Mouse (Mus musculus) forebrain, postnatal 0 days (tissue): ENCODE data around the gene Chtf18. TPM values are rescaled to one million over a fixed set of nuclear protein-coding genes. Genes with fewer than 3 reads are reported as not detected.

Experiments used
- ATAC-seq: fragments of 200-750 bp; cut with Nextera tagmentation; 2 replicates; pipeline ENCODE4 v1.8.0; 2017; ENCODE audit warnings: mild to moderate bottlenecking, moderate library complexity
- DNase-seq: peaks from one replicate; pipeline ENCODE4 v3.0.0-alpha.2; 2015
- H3K27ac ChIP-seq: fragments of 300-500 bp; sonication (generic); 2 replicates; pipeline ENCODE4 v1.5.1; 2014; ENCODE audit warnings: low read depth, mild to moderate bottlenecking, antibody characterized with exemption, low read length, moderate library complexity, mixed read lengths
- H3K27me3 ChIP-seq: fragments of 300-500 bp; sonication (generic); 2 replicates; pipeline ENCODE4 v1.6.1; 2014; ENCODE audit warnings: mild to moderate bottlenecking, low read length, mixed read lengths; ENCODE audit not compliant: insufficient read depth
- H3K36me3 ChIP-seq: fragments of 300-500 bp; sonication (generic); 2 replicates; pipeline ENCODE4 v1.6.1; 2014; ENCODE audit warnings: mild to moderate bottlenecking, moderate library complexity; ENCODE audit not compliant: insufficient read depth
- H3K4me1 ChIP-seq: fragments of 300-500 bp; sonication (generic); 2 replicates; pipeline ENCODE4 v1.6.1; 2014; ENCODE audit warnings: antibody characterized with exemption; ENCODE audit not compliant: insufficient read depth
- H3K4me2 ChIP-seq: fragments of 300-500 bp; sonication (generic); 2 replicates; pipeline ENCODE4 v1.6.1; 2014; ENCODE audit warnings: low read depth, mild to moderate bottlenecking, moderate library complexity
- H3K4me3 ChIP-seq: fragments of 300-500 bp; sonication (generic); 2 replicates; pipeline ENCODE4 v1.5.1; 2014; ENCODE audit warnings: low read depth, low read length, mixed read lengths
- H3K9ac ChIP-seq: fragments of 300-500 bp; sonication (generic); 2 replicates; pipeline ENCODE4 v1.6.1; 2014; ENCODE audit warnings: mild to moderate bottlenecking
- H3K9me3 ChIP-seq: fragments of 300-500 bp; sonication (generic); 2 replicates; pipeline ENCODE4 v1.6.1; 2016; ENCODE audit warnings: low read length
- CTCF ChIP-seq: sonication (generic); IDR thresholded peaks from 2 replicates; pipeline ENCODE4 v1.5.1; 2016; ENCODE audit warnings: antibody characterized with exemption, control low read depth, low read depth
- WGBS: fragments of 180-500 bp; shearing (Covaris S2); extraction: QIAGEN DNeasy Blood & Tissue Kit; methylation state at CpG from one replicate; pipeline ENCODE4 v1.1.7; 2014; 5-methylcytosine and 5-hydroxymethylcytosine counted together
- microRNA-seq, 2 experiments: library from miRNA; unstranded; fragments of <30 nt; microRNA quantifications; one replicate each; pipeline ENCODE4; 2016
- polyA plus RNA-seq: library from polyadenylated mRNA; unstranded; fragments of >200 nt; fragmentation: Nextera tagmentation; extraction: Ambion mirVana; gene quantifications from 2 replicates; pipeline ENCODE4 v1.2.1, GENCODE M21; 2015
- total RNA-seq: library from RNA; depleted of rRNA; stranded (reverse); fragments of >200 nt; gene quantifications from 2 replicates; pipeline ENCODE4 v1.2.3, GENCODE M21; 2014; rRNA removed

Chtf18 gene
- total and polyA plus RNA-seq, 2 experiments from 2014 or later = 3.3 to 3.7 TPM

- Histone ChIP-seq H3K4me3 (no peak overlapping the region), H3K27me3 (no peaks in the 10 kb centered on the region), H3K4me2 (no peak overlapping the region), H3K27ac (no peak overlapping the region), H3K9me3 (no peaks in the 10 kb centered on the region), H3K4me1 (no peaks in the 10 kb centered on the region), H3K9ac (no peak overlapping the region), H3K36me3 (no peaks in the 10 kb centered on the region)
- TF ChIP-seq CTCF = no peak
- WGBS = 60% methylated on average over 1 of the region's 1 CpGs
- no peak for ATAC-seq
- DNase-seq = no peak
Measured at GRCm38 (mm10) chr17:25696263-25696662, 31.0 kb downstream of the Chtf18 start.

GRCm38 (mm10) chr17:25688922-25689321, 38.3 kb downstream of the Chtf18 start:
- Histone ChIP-seq H3K9me3 (no peaks in the 10 kb centered on the region), H3K27me3 (no peaks in the 10 kb centered on the region), H3K4me2 (no peak overlapping the region), H3K4me3 (no peak overlapping the region), H3K4me1 (no peaks in the 10 kb centered on the region), H3K9ac (no peak overlapping the region), H3K36me3 (no peaks in the 10 kb centered on the region), H3K27ac (no peak overlapping the region)
- TF ChIP-seq CTCF = no peak
- no peak for ATAC-seq
- DNase-seq = no peak
- 76% methylated on average over 4 of the region's 4 CpGs for WGBS

- Histone ChIP-seq H3K4me2 (no peak overlapping the region), H3K27ac (no peak overlapping the region)
- no peak for DNase-seq
Measured at GRCm38 (mm10) chr17:25686323-25686722, 40.9 kb downstream of the Chtf18 start.

GRCm38 (mm10) chr17:25681636-25682035, 45.6 kb downstream of the Chtf18 start:
- no peak for TF ChIP-seq CTCF
- 81% methylated on average over 4 of the region's 4 CpGs for WGBS
- Histone ChIP-seq H3K9ac (no peak overlapping the region), H3K27ac (no peak overlapping the region), H3K36me3 (no peaks in the 10 kb centered on the region), H3K9me3 (no peaks in the 10 kb centered on the region), H3K27me3 (no peaks in the 10 kb centered on the region), H3K4me1 (no peaks in the 10 kb centered on the region), H3K4me2 (no peak overlapping the region), H3K4me3 (no peak overlapping the region)
- no peak for ATAC-seq
- no peak for DNase-seq

More at GRCm38 (mm10) chr17:25686323-25686722, 40.9 kb downstream of the Chtf18 start:
- Histone ChIP-seq H3K27me3 (no peaks in the 10 kb centered on the region), H3K9ac (no peak overlapping the region), H3K36me3 (no peaks in the 10 kb centered on the region), H3K4me3 (no peak overlapping the region), H3K9me3 (no peaks in the 10 kb centered on the region), H3K4me1 (no peaks in the 10 kb centered on the region)
- peak; percentile 56 for TF ChIP-seq CTCF
- ATAC-seq = no peak
- WGBS = 47% methylated on average over 7 of the region's 7 CpGs

- H3K4me2 ChIP-seq = no peak overlapping the region
- H3K27me3 ChIP-seq = no peaks in the 10 kb centered on the region
- WGBS = 2% methylated on average over 5 of the region's 5 CpGs
- DNase-seq = no peak
- ATAC-seq = peak; percentile 56; the same call in 1 of the 2 replicates
- TF ChIP-seq CTCF = no peak
- H3K4me3 ChIP-seq = no peak overlapping the region
- H3K9me3 ChIP-seq = no peaks in the 10 kb centered on the region
- peak overlapping the region; percentile 35; the same call in 1 of the 2 replicates for H3K27ac ChIP-seq
- H3K9ac ChIP-seq = no peak overlapping the region
- H3K36me3 ChIP-seq = no peaks in the 10 kb centered on the region
- no peaks in the 10 kb centered on the region for H3K4me1 ChIP-seq
Measured at GRCm38 (mm10) chr17:25679818-25680217, 47.4 kb downstream of the Chtf18 start.

GRCm38 (mm10) chr17:25677969-25678368, 49.2 kb downstream of the Chtf18 start:
- no peak overlapping the region for H3K4me3 ChIP-seq
- no peak overlapping the region for H3K4me2 ChIP-seq
- no peak overlapping the region for H3K27ac ChIP-seq
- DNase-seq (no peak), ATAC-seq (no peak)
- no peaks in the 10 kb centered on the region for H3K4me1 ChIP-seq
- H3K9me3 ChIP-seq = no peaks in the 10 kb centered on the region
- H3K36me3 ChIP-seq = no peaks in the 10 kb centered on the region
- H3K9ac ChIP-seq = no peak overlapping the region
- no peak for TF ChIP-seq CTCF
- WGBS = 51% methylated on average over 6 of the region's 6 CpGs
- H3K27me3 ChIP-seq = no peaks in the 10 kb centered on the region

GRCm38 (mm10) chr17:25672982-25673381, 54.2 kb downstream of the Chtf18 start:
- ATAC-seq (peak; percentile 47; the same call in 1 of the 2 replicates), DNase-seq (no peak)
- H3K9me3 ChIP-seq = no peaks in the 10 kb centered on the region
- H3K4me3 ChIP-seq = no peak overlapping the region
- no peaks in the 10 kb centered on the region for H3K4me1 ChIP-seq
- H3K27me3 ChIP-seq = no peaks in the 10 kb centered on the region
- no peak overlapping the region for H3K27ac ChIP-seq
- no peak overlapping the region for H3K4me2 ChIP-seq
- H3K36me3 ChIP-seq = no peaks in the 10 kb centered on the region
- TF ChIP-seq CTCF = no peak
- H3K9ac ChIP-seq = no peak overlapping the region

Small RNA genes within 50 kb of the gene (microRNA-seq; reads per million reads assigned to microRNA genes)
- 0 reads per million in 2 experiments for gene Gm25083

Other genes starting within 250 kb of the Chtf18 start
- gene Sstr5, start 230.1 kb downstream of the Chtf18 start, total RNA-seq = 1.0 and 2.0 TPM in 2 replicates
- gene Sstr5, start 230.1 kb downstream of the Chtf18 start, polyA plus RNA-seq = 0.64 and 0.94 TPM in 2 replicates
- 26.6 and 27.4 TPM in 2 replicates for gene Sox8, start 156.7 kb downstream of the Chtf18 start, total RNA-seq
- gene Sox8, start 156.7 kb downstream of the Chtf18 start, polyA plus RNA-seq = 20.8 and 22.6 TPM in 2 replicates
- gene Lmf1, start 148.3 kb downstream of the Chtf18 start, total RNA-seq = 21.5 and 28.1 TPM in 2 replicates
- 13.9 and 17.8 TPM in 2 replicates for gene Lmf1, start 148.3 kb downstream of the Chtf18 start, polyA plus RNA-seq
- gene Gng13, start 10.2 kb downstream of the Chtf18 start, total RNA-seq = 8.2 and 23.2 TPM in 2 replicates
- 17.0 and 24.5 TPM in 2 replicates for gene Gng13, start 10.2 kb downstream of the Chtf18 start, polyA plus RNA-seq
- 6.5 and 8.0 TPM in 2 replicates for gene Rpusd1, start 251 bp upstream of the Chtf18 start, total RNA-seq
- 30.0 and 30.7 TPM in 2 replicates for gene Rpusd1, start 251 bp upstream of the Chtf18 start, polyA plus RNA-seq
- 0.10 TPM in 1 of 2 replicates, not detected in the other for gene Mslnl, start 8.6 kb upstream of the Chtf18 start, total RNA-seq
- gene Mslnl, start 8.6 kb upstream of the Chtf18 start, polyA plus RNA-seq = not detected in 2 replicates
- gene Msln, start 27.0 kb upstream of the Chtf18 start, total RNA-seq = 2.1 and 4.0 TPM in 2 replicates
- 0.97 and 1.3 TPM in 2 replicates for gene Msln, start 27.0 kb upstream of the Chtf18 start, polyA plus RNA-seq
- gene Narfl, start 46.4 kb upstream of the Chtf18 start, total RNA-seq = 31.0 and 35.0 TPM in 2 replicates
- gene Narfl, start 46.4 kb upstream of the Chtf18 start, polyA plus RNA-seq = 30.4 and 30.8 TPM in 2 replicates
- gene Haghl, start 58.3 kb upstream of the Chtf18 start, total RNA-seq = 118 and 141 TPM in 2 replicates
- 139 and 154 TPM in 2 replicates for gene Haghl, start 58.3 kb upstream of the Chtf18 start, polyA plus RNA-seq
- 0.31 TPM in 1 of 2 replicates, not detected in the other for gene Ccdc78, start 59.2 kb upstream of the Chtf18 start, total RNA-seq
- 0.36 and 0.45 TPM in 2 replicates for gene Ccdc78, start 59.2 kb upstream of the Chtf18 start, polyA plus RNA-seq
- 82.5 and 84.2 TPM in 2 replicates for gene Fam173a, start 65.5 kb upstream of the Chtf18 start, total RNA-seq
- 76.0 and 78.3 TPM in 2 replicates for gene Fam173a, start 65.5 kb upstream of the Chtf18 start, polyA plus RNA-seq
- 0.31 TPM in 1 of 2 replicates, not detected in the other for gene AC134908.4, start 68.2 kb upstream of the Chtf18 start, total RNA-seq
- gene AC134908.4, start 68.2 kb upstream of the Chtf18 start, polyA plus RNA-seq = 1.1 TPM in 1 of 2 replicates, not detected in the other
- gene Metrn, start 69.7 kb upstream of the Chtf18 start, total RNA-seq = 136 and 148 TPM in 2 replicates
- gene Metrn, start 69.7 kb upstream of the Chtf18 start, polyA plus RNA-seq = 56.9 and 59.3 TPM in 2 replicates
- gene Fbxl16, start 81.7 kb upstream of the Chtf18 start, total RNA-seq = 97.6 and 133 TPM in 2 replicates
- gene Fbxl16, start 81.7 kb upstream of the Chtf18 start, polyA plus RNA-seq = 27.1 and 58.7 TPM in 2 replicates
- gene Wdr24, start 96.2 kb upstream of the Chtf18 start, total RNA-seq = 36.5 and 37.5 TPM in 2 replicates
- gene Wdr24, start 96.2 kb upstream of the Chtf18 start, polyA plus RNA-seq = 23.2 and 24.5 TPM in 2 replicates
- 44.3 and 52.2 TPM in 2 replicates for gene Jmjd8, start 101.4 kb upstream of the Chtf18 start, total RNA-seq
- gene Jmjd8, start 101.4 kb upstream of the Chtf18 start, polyA plus RNA-seq = 46.7 and 49.5 TPM in 2 replicates
- 237 and 238 TPM in 2 replicates for gene Stub1, start 106.0 kb upstream of the Chtf18 start, total RNA-seq
- gene Stub1, start 106.0 kb upstream of the Chtf18 start, polyA plus RNA-seq = 314 and 324 TPM in 2 replicates
- 85.4 and 90.7 TPM in 2 replicates for gene Rhbdl1, start 109.9 kb upstream of the Chtf18 start, total RNA-seq
- gene Rhbdl1, start 109.9 kb upstream of the Chtf18 start, polyA plus RNA-seq = 77.6 and 83.3 TPM in 2 replicates
- 23.2 and 23.8 TPM in 2 replicates for gene Gm20683, start 114.3 kb upstream of the Chtf18 start, total RNA-seq
- 9.2 and 12.3 TPM in 2 replicates for gene Gm20683, start 114.3 kb upstream of the Chtf18 start, polyA plus RNA-seq
- 35.4 and 53.1 TPM in 2 replicates for gene Rhot2, start 117.4 kb upstream of the Chtf18 start, total RNA-seq
- gene Rhot2, start 117.4 kb upstream of the Chtf18 start, polyA plus RNA-seq = 8.1 and 11.3 TPM in 2 replicates
- 29.8 and 40.2 TPM in 2 replicates for gene Wdr90, start 134.1 kb upstream of the Chtf18 start, total RNA-seq
- 8.0 and 13.2 TPM in 2 replicates for gene Wdr90, start 134.1 kb upstream of the Chtf18 start, polyA plus RNA-seq
- 10.3 and 16.5 TPM in 2 replicates for gene Mcrip2, start 141.3 kb upstream of the Chtf18 start, total RNA-seq
- 32.5 and 37.1 TPM in 2 replicates for gene Mcrip2, start 141.3 kb upstream of the Chtf18 start, polyA plus RNA-seq
- gene Mettl26, start 147.7 kb upstream of the Chtf18 start, total RNA-seq = 37.0 and 41.7 TPM in 2 replicates
- 43.1 and 62.2 TPM in 2 replicates for gene Mettl26, start 147.7 kb upstream of the Chtf18 start, polyA plus RNA-seq
- gene Wfikkn1, start 153.4 kb upstream of the Chtf18 start, total RNA-seq = 0.23 and 1.5 TPM in 2 replicates
- gene Wfikkn1, start 153.4 kb upstream of the Chtf18 start, polyA plus RNA-seq = 0.28 and 0.29 TPM in 2 replicates
- 30.9 and 31.4 TPM in 2 replicates for gene Rab40c, start 192.3 kb upstream of the Chtf18 start, total RNA-seq
- gene Rab40c, start 192.3 kb upstream of the Chtf18 start, polyA plus RNA-seq = 40.3 and 46.1 TPM in 2 replicates
- gene Pigq, start 217.5 kb upstream of the Chtf18 start, total RNA-seq = 42.2 and 50.6 TPM in 2 replicates
- 58.1 and 63.7 TPM in 2 replicates for gene Pigq, start 217.5 kb upstream of the Chtf18 start, polyA plus RNA-seq
- not detected in 2 replicates for gene Nhlrc4, start 217.5 kb upstream of the Chtf18 start, total RNA-seq
- gene Nhlrc4, start 217.5 kb upstream of the Chtf18 start, polyA plus RNA-seq = 0.44 TPM in 1 of 2 replicates, not detected in the other
- 0.10 TPM in 1 of 2 replicates, not detected in the other for gene A930017K11Rik, start 225.1 kb upstream of the Chtf18 start, total RNA-seq
- gene A930017K11Rik, start 225.1 kb upstream of the Chtf18 start, polyA plus RNA-seq = 0.07 TPM in 1 of 2 replicates, not detected in the other